Mouse (Mus musculus) T-helper 17 cell (primary cell): ENCODE data around the gene Cnksr1.

Source experiments
- in situ Hi-C, 2 experiments: fragments of 300-600 bp; cut with MboI, MseI; formaldehyde crosslinking; loops; 1 replicate in 1 of 2; 2 replicates in 1 of 2; pipeline ENCODE4 v1.15.1; 2025; ENCODE audit warnings: high pct_unique_total_duplicates in 2 of 2

Gene Cnksr1

GRCm38 (mm10) chr4:134253722-134254324 is 15.6 kb upstream of the Cnksr1 start, which contains the start of gene Grrp1:
Gene Grrp1 (minus strand): TSS chr4:134254106.
- in situ Hi-C loops, result loop anchor here in 1 of 2 experiments (10.0 kb wide), 1 partner anchor 461 kb away; no protein-coding TSS in a partner anchor

- in situ Hi-C loops, result loop anchor here in 1 of 2 experiments (10.0 kb wide), 1 partner anchor 462 kb away; no protein-coding TSS in a partner anchor
Measured at GRCm38 (mm10) chr4:134252911-134253721, 14.9 kb upstream of the Cnksr1 start.

- in situ Hi-C loops, result loop anchor here in 1 of 2 experiments (10.0 kb wide), 1 partner anchor 462 kb away; no protein-coding TSS in a partner anchor
Measured at GRCm38 (mm10) chr4:134252131-134252910, 14.1 kb upstream of the Cnksr1 start.

DNA sequence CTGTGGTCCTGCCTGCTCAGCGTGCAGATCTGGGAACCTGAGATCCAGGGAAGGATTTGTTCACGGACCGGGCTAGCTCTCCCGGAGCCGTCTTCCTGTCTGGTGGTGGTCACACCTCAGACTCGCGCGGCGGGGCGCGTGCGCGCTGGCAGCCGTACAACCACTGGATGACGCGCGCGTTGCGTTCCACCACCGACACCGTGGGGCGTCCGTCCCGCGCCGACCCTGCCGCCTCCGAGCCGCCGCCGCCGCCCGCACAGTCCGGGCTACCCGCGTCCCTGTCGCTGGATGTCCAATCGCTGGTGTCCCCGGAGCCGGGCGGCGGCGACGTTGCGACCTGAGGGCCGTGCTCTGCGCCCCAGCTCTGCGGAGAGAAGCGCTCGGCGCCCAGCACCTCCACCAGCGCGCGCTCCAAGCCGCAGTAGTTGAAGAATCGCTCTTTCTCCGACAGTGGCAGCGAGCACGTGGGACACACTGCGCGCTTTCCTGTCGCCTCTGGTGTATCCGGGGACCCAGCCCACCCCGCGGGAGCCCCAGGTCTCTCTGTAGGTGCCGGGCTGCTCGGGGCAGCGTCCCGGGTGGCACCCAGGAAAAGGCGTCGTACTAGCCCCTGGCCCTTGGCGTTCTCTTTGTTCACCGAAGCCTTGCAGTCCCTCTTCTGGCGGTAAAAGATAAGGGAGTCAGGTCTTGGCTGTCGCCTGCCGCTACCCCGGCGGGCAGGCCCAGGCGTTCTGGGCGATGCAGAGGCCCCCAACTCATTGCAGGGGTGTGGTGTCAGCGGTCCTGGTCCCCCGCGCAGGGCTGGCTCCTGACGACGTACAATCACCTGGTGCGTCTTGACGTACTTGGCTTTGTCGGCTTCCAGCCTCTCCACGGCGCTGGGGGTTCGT is 13.3 kb upstream of the Cnksr1 start:
- in situ Hi-C loops, result loop anchor here in 1 of 2 experiments (10.0 kb wide), 1 partner anchor 463 kb away; no protein-coding TSS in a partner anchor

- in situ Hi-C loops, result loop anchor here in 1 of 2 experiments (10.0 kb wide), 1 partner anchor 464 kb away; no protein-coding TSS in a partner anchor
Measured at GRCm38 (mm10) chr4:134250930-134251240, 12.7 kb upstream of the Cnksr1 start.

DNA sequence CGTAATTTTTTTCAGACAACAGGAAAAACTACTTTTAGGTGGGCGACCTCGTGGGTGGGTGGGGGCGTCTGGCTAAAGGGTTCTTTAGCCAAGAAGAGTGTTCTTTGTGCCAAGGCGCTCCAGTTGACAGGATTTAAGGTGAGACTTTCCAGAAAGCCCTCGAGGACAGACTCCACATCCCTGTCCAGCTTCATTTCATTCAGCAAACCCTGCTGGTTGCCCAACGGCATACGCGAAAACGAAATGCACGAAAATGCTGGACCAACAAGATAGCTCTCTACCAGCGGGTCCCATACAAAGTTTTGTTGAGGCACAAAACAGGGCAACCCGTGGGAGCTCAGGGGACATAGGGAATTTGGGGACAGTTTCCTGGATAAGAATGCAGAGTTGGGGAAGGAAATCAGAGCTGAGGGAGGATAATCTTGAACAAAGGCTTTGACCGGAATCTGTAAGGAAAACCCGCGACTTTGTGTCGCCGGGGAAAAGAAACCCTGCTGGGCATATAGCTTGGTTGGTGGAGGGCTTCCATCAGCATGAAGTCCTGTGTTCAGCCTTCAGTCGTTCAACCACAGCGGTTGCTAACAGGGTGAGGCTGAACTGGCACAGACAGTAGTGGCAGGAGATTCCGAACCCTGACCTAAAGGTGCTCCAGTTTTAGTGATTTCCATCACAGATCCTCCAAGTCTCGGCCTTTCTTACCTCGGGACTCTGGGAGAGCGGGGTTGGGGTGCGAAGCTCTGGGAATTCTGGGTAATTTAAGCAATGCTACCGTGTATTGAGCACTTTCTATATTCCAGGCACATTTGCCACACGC is 12.1 kb upstream of the Cnksr1 start:
- in situ Hi-C loops, result loop anchor here in 1 of 2 experiments (10.0 kb wide), 1 partner anchor 464 kb away; no protein-coding TSS in a partner anchor

DNA sequence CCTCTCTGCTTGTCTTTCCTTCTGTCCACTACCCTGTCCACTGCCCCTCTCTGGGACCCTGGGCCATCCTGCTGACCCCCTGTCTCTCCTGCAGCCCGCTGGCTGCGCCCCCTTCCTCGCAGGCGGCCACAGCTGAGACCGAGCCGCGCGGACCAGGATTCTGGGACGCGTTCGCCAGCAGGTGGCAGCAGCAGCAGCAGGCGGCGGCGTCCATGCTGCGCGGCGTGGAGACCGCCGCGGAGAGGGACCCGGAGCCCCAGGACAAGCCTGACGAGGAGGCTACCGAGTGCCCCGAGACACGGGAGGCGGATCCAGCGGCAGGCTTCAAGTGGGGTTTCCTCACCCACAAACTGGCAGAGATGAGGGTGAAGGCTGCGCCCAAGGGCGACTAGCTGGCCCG is 11.5 kb upstream of the Cnksr1 start:
- in situ Hi-C loops, result loop anchor here in 1 of 2 experiments (5.0 to 10.0 kb wide), 2 partner anchors 43 to 465 kb away; no protein-coding TSS in a partner anchor

GRCm38 (mm10) chr4:134246719-134247258 is 8.6 kb upstream of the Cnksr1 start, which contains the start of gene Gm30191:
Gene Gm30191 (plus strand): TSS chr4:134246935.
- in situ Hi-C loops, result loop anchor here in 1 of 2 experiments (5.0 kb wide), 1 partner anchor 46 kb away; no protein-coding TSS in a partner anchor

- in situ Hi-C loops, result loop anchor here in 1 of 2 experiments (5.0 kb wide), 1 partner anchor 46 kb away; no protein-coding TSS in a partner anchor
Measured at GRCm38 (mm10) chr4:134246256-134246655, 8.1 kb upstream of the Cnksr1 start.

DNA sequence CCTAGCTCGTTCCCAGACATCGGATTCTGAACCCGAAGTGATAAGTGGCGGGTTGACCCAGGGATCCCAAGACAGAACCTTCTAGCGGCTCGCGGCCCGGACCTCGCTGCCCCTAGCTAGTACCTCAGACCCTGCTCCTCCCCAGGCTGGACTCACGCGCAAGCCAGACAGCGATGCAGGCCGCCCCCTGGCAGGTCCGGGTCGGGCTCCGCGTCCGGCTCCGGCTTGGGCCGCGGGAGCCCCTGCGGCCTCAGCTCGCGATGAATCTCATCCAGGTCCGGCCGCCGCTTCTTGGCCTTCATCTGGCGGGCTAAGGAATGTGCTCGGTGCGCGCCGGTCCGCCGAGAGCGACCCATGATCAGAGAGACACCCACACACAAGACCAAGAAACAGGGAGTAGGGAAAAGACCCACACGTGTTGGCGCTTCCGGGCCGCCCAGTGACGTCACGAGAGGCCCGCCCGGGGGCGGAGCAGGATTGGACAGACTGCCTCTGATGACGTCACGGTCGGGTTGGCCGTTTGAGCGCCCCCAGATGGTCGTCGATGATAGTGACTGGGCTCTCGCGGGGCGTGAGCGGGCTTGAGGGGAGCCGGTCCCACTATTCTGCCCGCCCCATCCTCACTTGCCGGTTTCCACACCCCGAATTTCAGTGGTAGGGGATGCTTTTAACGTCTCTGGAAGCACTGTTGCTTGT is 7.1 kb upstream of the Cnksr1 start, which contains the start of gene Zfp593:
Gene Zfp593, minus strand, starts transcription at position 445 of the 696 bp plus-strand sequence.
- in situ Hi-C loops, result loop anchor here in 1 of 2 experiments (5.0 kb wide), 1 partner anchor 47 kb away; no protein-coding TSS in a partner anchor

GRCm38 (mm10) chr4:134243516-134244250 is 5.5 kb upstream of the Cnksr1 start, which contains the start of gene E130218I03Rik:
Gene E130218I03Rik (plus strand): TSS chr4:134243662.
- in situ Hi-C loops, result no loop called here

DNA sequence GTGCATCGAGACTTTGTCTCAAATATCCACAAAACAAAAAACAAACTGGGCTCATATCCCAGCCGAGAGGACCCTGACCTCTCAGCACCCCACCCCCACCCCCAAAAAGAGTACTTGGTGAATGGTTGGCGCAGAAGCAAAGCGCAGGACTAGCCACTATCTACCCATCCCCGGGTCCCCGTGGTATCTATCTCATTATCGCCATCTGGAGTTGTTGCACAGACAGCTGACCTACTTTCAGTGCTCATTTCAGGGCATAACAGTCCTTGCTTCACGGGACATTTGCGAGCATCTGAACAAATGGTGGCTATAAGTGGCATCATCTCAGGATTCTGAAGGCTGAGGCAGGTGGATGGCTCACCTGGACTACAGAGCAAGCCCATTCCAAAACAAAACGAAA is 487 bp upstream of the Cnksr1 start:
- in situ Hi-C loops, result no loop called here

GRCm38 (mm10) chr4:134237582-134238278 is 469 bp downstream of the Cnksr1 start:
- in situ Hi-C loops, result no loop called here

GRCm38 (mm10) chr4:134234876-134235275 is 3.3 kb downstream of the Cnksr1 start:
- in situ Hi-C loops, result loop anchor here in 1 of 2 experiments (5.0 kb wide), 1 partner anchor 38 kb away; no protein-coding TSS in a partner anchor

DNA sequence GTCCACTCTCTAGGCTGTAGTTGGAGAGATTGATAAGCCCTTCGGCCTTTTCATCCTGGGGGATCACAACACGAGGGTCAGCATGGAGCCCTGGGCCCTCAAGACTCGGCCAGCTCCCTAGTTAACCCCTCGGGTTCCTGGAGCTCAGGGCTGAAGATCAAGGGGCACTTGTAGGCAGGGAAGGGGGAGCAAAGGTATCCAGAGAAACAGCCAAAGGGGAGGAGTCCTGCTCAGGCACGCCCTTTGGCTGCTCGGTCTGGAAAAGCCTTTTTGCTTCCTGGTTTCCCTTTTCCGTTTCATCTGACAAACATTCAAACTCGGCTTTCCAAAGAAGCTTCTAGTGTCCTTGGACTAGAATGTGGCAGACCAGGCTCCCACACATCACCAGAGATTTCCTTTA is 7.8 kb downstream of the Cnksr1 start:
- in situ Hi-C loops, result loop anchor here in 1 of 2 experiments (5.0 kb wide), 1 partner anchor 33 kb away; no protein-coding TSS in a partner anchor

DNA sequence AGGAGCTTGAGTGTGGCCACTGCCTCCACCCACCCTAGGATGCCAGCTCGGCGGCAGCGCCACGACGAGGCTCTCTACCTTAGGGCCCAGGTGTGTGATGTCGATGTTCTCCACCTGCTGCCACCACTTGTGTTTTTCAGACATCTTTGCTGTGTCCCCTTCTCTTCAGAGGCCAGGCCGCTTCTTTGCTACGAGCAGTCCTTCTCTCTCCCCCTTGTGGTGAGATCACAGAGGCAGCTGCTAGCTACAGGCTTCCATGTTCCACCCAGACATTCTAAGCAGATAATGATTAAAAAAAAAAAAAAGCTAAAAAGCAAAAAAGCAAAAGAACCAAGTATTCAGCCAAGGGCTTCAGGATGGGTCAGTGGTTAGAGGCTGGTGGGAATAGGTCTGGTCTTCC is 11.0 kb downstream of the Cnksr1 start, which contains the start of gene Catsper4:
Gene Catsper4, minus strand, starts transcription at position 190 of the 400 bp plus-strand sequence.
- in situ Hi-C loops, result no loop called here
